Mouse (Mus musculus) hindbrain, postnatal 0 days (tissue): ENCODE data around the gene AC134908.4. TPM values are rescaled to one million over a fixed set of nuclear protein-coding genes. Genes with fewer than 3 reads are reported as not detected.
"Not testable (repeated sequence)": the region's sequence is repeated elsewhere in the genome, so short reads cannot be mapped to it uniquely, and the experiment has no call there.

Experiments used
- ATAC-seq: fragments of 200-750 bp; cut with Nextera tagmentation; 2 replicates; pipeline ENCODE4 v1.8.0; 2017; ENCODE audit warnings: mild to moderate bottlenecking, moderate TSS enrichment, moderate library complexity
- DNase-seq: peaks from one replicate; pipeline ENCODE4 v3.0.0-alpha.2; 2015; ENCODE audit warnings: low spot score
- H3K27ac ChIP-seq: fragments of 300-500 bp; sonication (generic); 2 replicates; pipeline ENCODE4 v1.5.1; 2014; ENCODE audit warnings: mild to moderate bottlenecking
- H3K27me3 ChIP-seq: fragments of 300-500 bp; sonication (generic); 2 replicates; pipeline ENCODE4 v1.6.1; 2014; ENCODE audit warnings: low read length, mixed read lengths; ENCODE audit not compliant: insufficient read depth
- H3K36me3 ChIP-seq: fragments of 300-500 bp; sonication (generic); 2 replicates; pipeline ENCODE4 v1.6.1; 2014; ENCODE audit warnings: low read length, mixed read lengths; ENCODE audit not compliant: insufficient read depth
- H3K4me1 ChIP-seq: fragments of 300-500 bp; sonication (generic); 2 replicates; pipeline ENCODE4 v1.6.1; 2014; ENCODE audit warnings: antibody characterized with exemption, low read length, mixed read lengths; ENCODE audit not compliant: insufficient read depth
- H3K4me2 ChIP-seq: fragments of 300-500 bp; sonication (generic); 2 replicates; pipeline ENCODE4 v1.6.1; 2014; ENCODE audit warnings: low read depth, mild to moderate bottlenecking, low read length, moderate library complexity, mixed read lengths
- H3K4me3 ChIP-seq: fragments of 300-500 bp; sonication (generic); 2 replicates; pipeline ENCODE4 v1.5.1; 2014; ENCODE audit warnings: low read length
- H3K9ac ChIP-seq: fragments of 300-500 bp; sonication (generic); replicated peaks from 2 replicates; pipeline ENCODE4 v1.6.1; 2014; ENCODE audit warnings: mild to moderate bottlenecking, low read length, moderate library complexity, mixed read lengths
- H3K9me3 ChIP-seq: fragments of 300-500 bp; sonication (generic); 2 replicates; pipeline ENCODE4 v1.6.1; 2016; ENCODE audit warnings: low read length, mixed read lengths
- CTCF ChIP-seq: IDR thresholded peaks from 2 replicates; pipeline ENCODE4 v1.5.1; 2016; ENCODE audit warnings: antibody characterized with exemption, control low read depth, low read depth
- WGBS: fragments of 180-500 bp; shearing (Covaris S2); extraction: QIAGEN DNeasy Blood & Tissue Kit; methylation state at CpG from one replicate; pipeline ENCODE4 v1.1.7; 2014; 5-methylcytosine and 5-hydroxymethylcytosine counted together
- microRNA-seq, 2 experiments: library from miRNA; unstranded; fragments of <30 nt; microRNA quantifications; one replicate each; pipeline ENCODE4; 2016
- polyA plus RNA-seq: library from polyadenylated mRNA; unstranded; fragments of >200 nt; fragmentation: Nextera tagmentation; extraction: Ambion mirVana; gene quantifications from 2 replicates; pipeline ENCODE4 v1.2.1, GENCODE M21; 2015
- total RNA-seq: library from RNA; depleted of rRNA; stranded (reverse); fragments of >200 nt; gene quantifications from 2 replicates; pipeline ENCODE4 v1.2.3, GENCODE M21; 2014; rRNA removed

Gene AC134908.4
- total and polyA plus RNA-seq, 2 experiments from 2014 or later: 0.31 to 3.9 TPM

- no peak overlapping the region for H3K4me2 ChIP-seq
- ATAC-seq: no peak
- no peaks in the 10 kb centered on the region for H3K9me3 ChIP-seq
- DNase-seq: no peak
- no peak overlapping the region for H3K27ac ChIP-seq
- 80% methylated on average over 10 of the region's 10 CpGs for WGBS
- H3K27me3 ChIP-seq: no peaks in the 10 kb centered on the region
- no peaks in the 10 kb centered on the region for H3K4me1 ChIP-seq
- no peaks in the 10 kb centered on the region for H3K36me3 ChIP-seq
- H3K4me3 ChIP-seq: no peak overlapping the region
- H3K9ac ChIP-seq: no peak overlapping the region
- TF ChIP-seq CTCF: no peak
These were observed 51.1 kb downstream of the AC134908.4 start for GRCm38 (mm10) chr17:25744311-25744710.

GRCm38 (mm10) chr17:25743831-25744230, 51.6 kb downstream of the AC134908.4 start:
- Histone ChIP-seq H3K27ac (no peak overlapping the region), H3K9ac (no peak overlapping the region), H3K9me3 (no peaks in the 10 kb centered on the region), H3K4me2 (no peak overlapping the region), H3K27me3 (no peaks in the 10 kb centered on the region), H3K4me3 (no peak overlapping the region), H3K36me3 (no peaks in the 10 kb centered on the region), H3K4me1 (no peaks in the 10 kb centered on the region)
- no peak for DNase-seq
- no peak for ATAC-seq
- WGBS: 86% methylated on average over 9 of the region's 9 CpGs
- no peak for TF ChIP-seq CTCF

- H3K36me3 ChIP-seq, H3K4me1 ChIP-seq: not testable (repeated sequence)
These were observed 54.0 kb downstream of the AC134908.4 start for GRCm38 (mm10) chr17:25741471-25741870.

More at GRCm38 (mm10) chr17:25741471-25741870, 54.0 kb downstream of the AC134908.4 start:
- not testable (repeated sequence) for H3K9ac ChIP-seq, H3K27me3 ChIP-seq, H3K27ac ChIP-seq, H3K9me3 ChIP-seq, DNase-seq, H3K4me2 ChIP-seq, H3K4me3 ChIP-seq, ATAC-seq
- 69% methylated on average over 12 of the region's 12 CpGs for WGBS

Small RNA genes within 50 kb of the gene (microRNA-seq; reads per million reads assigned to microRNA genes)
- 0 reads per million in 2 experiments for gene Gm25083
- 0.71 to 1.1 reads per million in 2 experiments for gene Mir3082
- 0.36 to 0.53 reads per million in 2 experiments for gene Mir6966

Other genes with a start within 250 kb of the AC134908.4 start
- gene Sox8, start 225.0 kb downstream of the AC134908.4 start, total RNA-seq: 52.1 and 54.5 TPM in 2 replicates
- 28.9 and 31.5 TPM in 2 replicates for gene Sox8, start 225.0 kb downstream of the AC134908.4 start, polyA plus RNA-seq
- gene Lmf1, start 216.6 kb downstream of the AC134908.4 start, total RNA-seq: 38.1 and 45.1 TPM in 2 replicates
- gene Lmf1, start 216.6 kb downstream of the AC134908.4 start, polyA plus RNA-seq: 21.4 and 22.4 TPM in 2 replicates
- gene Gng13, start 78.5 kb downstream of the AC134908.4 start, total RNA-seq: 10.9 TPM in 1 of 2 replicates, not detected in the other
- gene Gng13, start 78.5 kb downstream of the AC134908.4 start, polyA plus RNA-seq: 22.0 and 23.7 TPM in 2 replicates
- 4.9 and 7.8 TPM in 2 replicates for gene Chtf18, start 68.2 kb downstream of the AC134908.4 start, total RNA-seq
- gene Chtf18, start 68.2 kb downstream of the AC134908.4 start, polyA plus RNA-seq: 4.9 and 5.4 TPM in 2 replicates
- 10.1 and 18.7 TPM in 2 replicates for gene Rpusd1, start 68.0 kb downstream of the AC134908.4 start, total RNA-seq
- 27.5 and 27.9 TPM in 2 replicates for gene Rpusd1, start 68.0 kb downstream of the AC134908.4 start, polyA plus RNA-seq
- 0.05 TPM in 1 of 2 replicates, not detected in the other for gene Mslnl, start 59.6 kb downstream of the AC134908.4 start, total RNA-seq
- not detected in 2 replicates for gene Mslnl, start 59.6 kb downstream of the AC134908.4 start, polyA plus RNA-seq
- 0.50 and 1.1 TPM in 2 replicates for gene Msln, start 41.3 kb downstream of the AC134908.4 start, total RNA-seq
- 2.0 and 2.3 TPM in 2 replicates for gene Msln, start 41.3 kb downstream of the AC134908.4 start, polyA plus RNA-seq
- 22.2 and 28.2 TPM in 2 replicates for gene Narfl, start 21.9 kb downstream of the AC134908.4 start, total RNA-seq
- 27.5 and 27.9 TPM in 2 replicates for gene Narfl, start 21.9 kb downstream of the AC134908.4 start, polyA plus RNA-seq
- gene Haghl, start 10.0 kb downstream of the AC134908.4 start, total RNA-seq: 159 and 171 TPM in 2 replicates
- gene Haghl, start 10.0 kb downstream of the AC134908.4 start, polyA plus RNA-seq: 219 and 225 TPM in 2 replicates
- gene Ccdc78, start 9.1 kb downstream of the AC134908.4 start, total RNA-seq: 0.10 and 0.50 TPM in 2 replicates
- 1.0 and 1.2 TPM in 2 replicates for gene Ccdc78, start 9.1 kb downstream of the AC134908.4 start, polyA plus RNA-seq
- 80.6 and 101 TPM in 2 replicates for gene Fam173a, start 2.8 kb downstream of the AC134908.4 start, total RNA-seq
- gene Fam173a, start 2.8 kb downstream of the AC134908.4 start, polyA plus RNA-seq: 117 and 121 TPM in 2 replicates
- gene Metrn, start 1.5 kb upstream of the AC134908.4 start, total RNA-seq: 500 and 557 TPM in 2 replicates
- gene Metrn, start 1.5 kb upstream of the AC134908.4 start, polyA plus RNA-seq: 102 and 116 TPM in 2 replicates
- 143 and 146 TPM in 2 replicates for gene Fbxl16, start 13.4 kb upstream of the AC134908.4 start, total RNA-seq
- gene Fbxl16, start 13.4 kb upstream of the AC134908.4 start, polyA plus RNA-seq: 44.0 and 45.8 TPM in 2 replicates
- gene Wdr24, start 28.0 kb upstream of the AC134908.4 start, total RNA-seq: 31.3 and 39.7 TPM in 2 replicates
- 21.0 and 22.6 TPM in 2 replicates for gene Wdr24, start 28.0 kb upstream of the AC134908.4 start, polyA plus RNA-seq
- 57.0 and 61.0 TPM in 2 replicates for gene Jmjd8, start 33.2 kb upstream of the AC134908.4 start, total RNA-seq
- gene Jmjd8, start 33.2 kb upstream of the AC134908.4 start, polyA plus RNA-seq: 38.6 and 41.3 TPM in 2 replicates
- 271 and 273 TPM in 2 replicates for gene Stub1, start 37.7 kb upstream of the AC134908.4 start, total RNA-seq
- gene Stub1, start 37.7 kb upstream of the AC134908.4 start, polyA plus RNA-seq: 369 and 370 TPM in 2 replicates
- gene Rhbdl1, start 41.6 kb upstream of the AC134908.4 start, total RNA-seq: 122 and 135 TPM in 2 replicates
- 78.6 and 80.0 TPM in 2 replicates for gene Rhbdl1, start 41.6 kb upstream of the AC134908.4 start, polyA plus RNA-seq
- gene Gm20683, start 46.1 kb upstream of the AC134908.4 start, total RNA-seq: 22.8 and 40.0 TPM in 2 replicates
- 12.6 and 12.9 TPM in 2 replicates for gene Gm20683, start 46.1 kb upstream of the AC134908.4 start, polyA plus RNA-seq
- gene Rhot2, start 49.2 kb upstream of the AC134908.4 start, total RNA-seq: 39.8 and 64.1 TPM in 2 replicates
- 14.6 and 15.8 TPM in 2 replicates for gene Rhot2, start 49.2 kb upstream of the AC134908.4 start, polyA plus RNA-seq
- 54.5 and 75.5 TPM in 2 replicates for gene Wdr90, start 65.8 kb upstream of the AC134908.4 start, total RNA-seq
- 13.2 TPM in 2 replicates for gene Wdr90, start 65.8 kb upstream of the AC134908.4 start, polyA plus RNA-seq
- 27.0 and 32.1 TPM in 2 replicates for gene Mcrip2, start 73.1 kb upstream of the AC134908.4 start, total RNA-seq
- 54.3 and 54.7 TPM in 2 replicates for gene Mcrip2, start 73.1 kb upstream of the AC134908.4 start, polyA plus RNA-seq
- 50.0 and 63.1 TPM in 2 replicates for gene Mettl26, start 79.4 kb upstream of the AC134908.4 start, total RNA-seq
- gene Mettl26, start 79.4 kb upstream of the AC134908.4 start, polyA plus RNA-seq: 62.9 and 64.8 TPM in 2 replicates
- gene Wfikkn1, start 85.2 kb upstream of the AC134908.4 start, total RNA-seq: 1.2 and 1.5 TPM in 2 replicates
- gene Wfikkn1, start 85.2 kb upstream of the AC134908.4 start, polyA plus RNA-seq: 0.33 and 0.58 TPM in 2 replicates
- gene Rab40c, start 124.1 kb upstream of the AC134908.4 start, total RNA-seq: 33.2 and 39.1 TPM in 2 replicates
- 34.7 and 35.3 TPM in 2 replicates for gene Rab40c, start 124.1 kb upstream of the AC134908.4 start, polyA plus RNA-seq
- 90.6 and 99.7 TPM in 2 replicates for gene Pigq, start 149.3 kb upstream of the AC134908.4 start, total RNA-seq
- 69.7 and 76.3 TPM in 2 replicates for gene Pigq, start 149.3 kb upstream of the AC134908.4 start, polyA plus RNA-seq
- gene Nhlrc4, start 149.3 kb upstream of the AC134908.4 start, total RNA-seq: 0.61 and 0.68 TPM in 2 replicates
- 0.30 and 0.72 TPM in 2 replicates for gene Nhlrc4, start 149.3 kb upstream of the AC134908.4 start, polyA plus RNA-seq
- gene A930017K11Rik, start 156.9 kb upstream of the AC134908.4 start, total RNA-seq: 5.6 and 7.2 TPM in 2 replicates
- gene A930017K11Rik, start 156.9 kb upstream of the AC134908.4 start, polyA plus RNA-seq: 4.4 and 5.0 TPM in 2 replicates
- 35.1 and 41.4 TPM in 2 replicates for gene Capn15, start 190.1 kb upstream of the AC134908.4 start, total RNA-seq
- gene Capn15, start 190.1 kb upstream of the AC134908.4 start, polyA plus RNA-seq: 19.0 and 20.1 TPM in 2 replicates